ENCODE assay signal across 8 mouse cellular contexts in the genomic region with DNA sequence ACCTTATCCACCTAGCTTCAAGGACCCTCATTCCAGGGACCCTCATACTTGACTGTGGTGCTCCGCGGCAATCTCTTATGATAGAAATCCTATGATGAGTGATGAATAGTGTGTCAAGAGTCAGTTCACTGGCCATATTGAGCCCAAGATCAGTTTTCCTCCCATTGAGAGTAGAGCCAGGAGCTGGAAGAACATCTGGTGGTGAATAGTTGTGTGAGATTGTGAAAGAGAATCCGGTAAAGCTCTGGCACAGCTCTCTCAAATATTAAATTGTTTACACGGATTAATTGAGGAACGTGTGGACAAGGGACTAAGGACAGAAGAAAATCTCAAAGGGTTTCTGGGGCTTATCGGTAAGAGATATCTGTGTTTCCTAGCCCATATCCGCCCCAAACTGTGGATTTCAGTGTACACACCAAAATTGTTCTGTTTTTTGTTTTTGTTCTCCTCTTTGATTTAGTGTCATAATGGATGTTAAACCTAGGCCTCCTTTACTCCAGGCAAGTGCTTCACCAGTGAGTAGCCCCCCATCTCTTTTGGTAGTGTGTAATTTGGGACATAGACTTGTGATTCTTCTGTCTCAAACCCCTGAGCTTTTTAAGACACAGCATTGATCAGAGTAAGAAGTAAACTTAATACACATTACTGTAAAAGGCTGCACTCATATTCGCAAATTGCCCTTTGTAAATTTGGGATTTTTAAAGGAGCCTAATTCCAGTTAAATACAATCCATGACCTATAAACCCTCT. TPM values are rescaled to one million over a fixed set of nuclear protein-coding genes. Genes with fewer than 3 reads are reported as not detected.
DNase-seq lines count a peak whose midpoint lies in the region; ATAC-seq and TF ChIP-seq lines count a peak whose summit lies in the region.

No protein-coding gene starts in this region.

- H3K27ac ChIP-seq in forebrain, postnatal 0 days (ENCODE audit: low read depth, low read length), result no peak overlapping the region
- H3K27ac ChIP-seq in liver, embryonic 14.5 days, result no peak overlapping the region

- H3K27me3 ChIP-seq in forebrain, postnatal 0 days (ENCODE audit: insufficient read depth, low read length), result no peaks in the 10 kb centered on the region
- no peaks in the 10 kb centered on the region for H3K27me3 ChIP-seq in liver, embryonic 14.5 days (ENCODE audit: control insufficient read depth, insufficient read depth, low read length)

- H3K4me3 ChIP-seq in forebrain, postnatal 0 days (ENCODE audit: low read depth, low read length), result peak overlapping the region; percentile 86
- peak overlapping the region; percentile 74 to 90; a peak in 3 of 4 replicates for H3K4me3 ChIP-seq in liver, embryonic 14.5 days (ENCODE audit: insufficient read depth in 1 of 2, low read depth in 2 of 2, low read length in 2 of 2)

- no peaks in the 10 kb centered on the region for H3K4me1 ChIP-seq in forebrain, postnatal 0 days (ENCODE audit: insufficient read depth)
- H3K4me1 ChIP-seq in liver, embryonic 14.5 days (replicated peaks; ENCODE audit: control insufficient read depth in 2 of 2, insufficient read depth in 2 of 2, low read length in 1 of 2), result no peaks in the 10 kb centered on the region; a peak in 1 of 4 replicates

- peak overlapping the region; percentile 74 for H3K4me2 ChIP-seq in forebrain, postnatal 0 days (ENCODE audit: low read depth)
- peak overlapping the region; percentile 75 for H3K4me2 ChIP-seq in liver, embryonic 14.5 days (ENCODE audit: low read depth)

- no peaks in the 10 kb centered on the region for H3K36me3 ChIP-seq in forebrain, postnatal 0 days (ENCODE audit: insufficient read depth)
- no peaks in the 10 kb centered on the region for H3K36me3 ChIP-seq in liver, embryonic 14.5 days (replicated peaks; ENCODE audit: control insufficient read depth, insufficient read depth, low read depth)

- WGBS in forebrain, postnatal 0 days, result 78% methylated on average over 8 of the region's 8 CpGs
- 64% methylated on average over 8 of the region's 8 CpGs for WGBS in liver, embryonic 14.5 days (ENCODE audit: insufficient replicate concordance)

- H3K9me3 ChIP-seq in forebrain, postnatal 0 days (ENCODE audit: low read length), result no peaks in the 10 kb centered on the region
- no peaks in the 10 kb centered on the region for H3K9me3 ChIP-seq in liver, embryonic 14.5 days (ENCODE audit: control insufficient read depth, low read length)

- peak; percentile 53 for DNase-seq in cerebellum, adult 9-10 months
- DNase-seq in cerebellum, postnatal 25 days, result no peak
- peak; percentile 43 for DNase-seq in 3T3-L1 (ENCODE audit: low read depth, low spot score)
- no peak for DNase-seq in forebrain, postnatal 0 days
- no peak for DNase-seq in liver, embryonic 14.5 days (ENCODE audit: low read depth in 3 of 3, low spot score in 3 of 3)
- DNase-seq in T-cell, adult 2 months (ENCODE audit: low spot score), result no peak
- DNase-seq in urinary bladder, adult 18-20 months (ENCODE audit: low spot score in 2 of 2), result no peak
- no peak for DNase-seq in layer of hippocampus, postnatal 10 days (ENCODE audit: low spot score in 2 of 2)

- no peak for TF ChIP-seq CTCF in forebrain, postnatal 0 days (IDR thresholded peaks at IDR 0.05; ENCODE audit: low read depth)
- no peak for TF ChIP-seq CTCF in liver, embryonic 14.5 days (IDR thresholded peaks at IDR 0.05; ENCODE audit: low read depth)

- no peak for TF ChIP-seq EP300 in liver, embryonic 14.5 days (IDR thresholded peaks at IDR 0.05; ENCODE audit: low read depth)

- peak overlapping the region; percentile 78; the same call in 1 of the 2 replicates for H3K9ac ChIP-seq in forebrain, postnatal 0 days
- peak overlapping the region; percentile 66 for H3K9ac ChIP-seq in liver, embryonic 14.5 days (replicated peaks)

- ATAC-seq in forebrain, postnatal 0 days, result no peak
- no peak for ATAC-seq in liver, embryonic 14.5 days (ENCODE audit: insufficient read depth)

RNA-seq across cellular contexts. Expression of a gene that starts 0.4 kb away (rescaled TPM):
- total RNA-seq in forebrain, postnatal 0 days (2014; rRNA removed), result 14.5 and 14.7 TPM in 2 replicates
- 7.4 and 8.7 TPM in 2 replicates for polyA plus RNA-seq in forebrain, postnatal 0 days (2015; fragmentation: Nextera tagmentation; extraction: Ambion mirVana)
- 0.31 and 0.63 TPM in 2 replicates for polyA plus RNA-seq in liver, embryonic 14.5 days (2012; rRNA removed)
- polyA plus RNA-seq in liver, embryonic 14.5 days (2014; fragmentation: Nextera tagmentation; extraction: Ambion mirVana), result 0.89 and 0.91 TPM in 2 replicates
- 1 to 10 TPM; 7.8 to 9.3 TPM for total RNA-seq in layer of hippocampus, postnatal 10 days (2021)

RNA-seq across cellular contexts. Expression of a gene that starts 17.8 kb away (rescaled TPM):
- total RNA-seq in forebrain, postnatal 0 days (2014; rRNA removed), result 3.4 and 4.3 TPM in 2 replicates
- 4.4 and 5.8 TPM in 2 replicates for polyA plus RNA-seq in forebrain, postnatal 0 days (2015; fragmentation: Nextera tagmentation; extraction: Ambion mirVana)
- polyA plus RNA-seq in liver, embryonic 14.5 days (2012; rRNA removed), result 0.26 and 0.31 TPM in 2 replicates
- polyA plus RNA-seq in liver, embryonic 14.5 days (2014; fragmentation: Nextera tagmentation; extraction: Ambion mirVana), result 0.28 and 1.0 TPM in 2 replicates
- 1 to 10 TPM; 7.4 to 8.4 TPM for total RNA-seq in layer of hippocampus, postnatal 10 days (2021)

RNA-seq across cellular contexts. Expression of a gene that starts 33.6 kb away (rescaled TPM):
- total RNA-seq in forebrain, postnatal 0 days (2014; rRNA removed), result 4.8 and 7.6 TPM in 2 replicates
- 1.1 and 1.3 TPM in 2 replicates for polyA plus RNA-seq in forebrain, postnatal 0 days (2015; fragmentation: Nextera tagmentation; extraction: Ambion mirVana)
- 0.67 and 0.79 TPM in 2 replicates for polyA plus RNA-seq in liver, embryonic 14.5 days (2012; rRNA removed)
- polyA plus RNA-seq in liver, embryonic 14.5 days (2014; fragmentation: Nextera tagmentation; extraction: Ambion mirVana), result 0.72 and 0.76 TPM in 2 replicates
- total RNA-seq in layer of hippocampus, postnatal 10 days (2021), result 1 to 10 TPM; 3.0 to 3.6 TPM

RNA-seq across cellular contexts. Expression of a gene that starts 50.0 kb away (rescaled TPM):
- not detected in 2 replicates for total RNA-seq in forebrain, postnatal 0 days (2014; rRNA removed)
- not detected in 2 replicates for polyA plus RNA-seq in forebrain, postnatal 0 days (2015; fragmentation: Nextera tagmentation; extraction: Ambion mirVana)
- polyA plus RNA-seq in liver, embryonic 14.5 days (2012; rRNA removed), result not detected in 2 replicates
- not detected in 2 replicates for polyA plus RNA-seq in liver, embryonic 14.5 days (2014; fragmentation: Nextera tagmentation; extraction: Ambion mirVana)
- not detected for total RNA-seq in layer of hippocampus, postnatal 10 days (2021)

RNA-seq across cellular contexts. Expression of a gene that starts 58.1 kb away (rescaled TPM):
- 11.5 and 12.1 TPM in 2 replicates for total RNA-seq in forebrain, postnatal 0 days (2014; rRNA removed)
- polyA plus RNA-seq in forebrain, postnatal 0 days (2015; fragmentation: Nextera tagmentation; extraction: Ambion mirVana), result 3.8 and 4.1 TPM in 2 replicates
- 0.37 and 0.74 TPM in 2 replicates for polyA plus RNA-seq in liver, embryonic 14.5 days (2012; rRNA removed)
- 1.0 and 1.2 TPM in 2 replicates for polyA plus RNA-seq in liver, embryonic 14.5 days (2014; fragmentation: Nextera tagmentation; extraction: Ambion mirVana)
- total RNA-seq in layer of hippocampus, postnatal 10 days (2021), result 1 to 10 TPM; 5.5 to 6.9 TPM

Comparison
In these comparisons a context has a peak if more than half of its experiments do, and no peak if none do; other contexts are left out.
1. DNase-seq: peak in cerebellum, adult 9-10 months (single experiment) and 3T3-L1 (single experiment); none in cerebellum, postnatal 25 days (0 of 2), forebrain, postnatal 0 days (single experiment), liver, embryonic 14.5 days (0 of 3), T-cell, adult 2 months (single experiment), urinary bladder, adult 18-20 months (0 of 2) and layer of hippocampus, postnatal 10 days (0 of 2).